Mouse (Mus musculus) heart, postnatal 0 days (tissue): ENCODE data around the gene H3f3b.

Experiments
- CTCF ChIP-seq: IDR thresholded peaks from 2 replicates; pipeline ENCODE4 v1.5.1; 2016; ENCODE audit warnings: antibody characterized with exemption, control low read depth, low read depth
- EP300 ChIP-seq: IDR thresholded peaks from 2 replicates; pipeline ENCODE4 v1.6.1; 2016; ENCODE audit warnings: antibody characterized with exemption, low read depth

DNA sequence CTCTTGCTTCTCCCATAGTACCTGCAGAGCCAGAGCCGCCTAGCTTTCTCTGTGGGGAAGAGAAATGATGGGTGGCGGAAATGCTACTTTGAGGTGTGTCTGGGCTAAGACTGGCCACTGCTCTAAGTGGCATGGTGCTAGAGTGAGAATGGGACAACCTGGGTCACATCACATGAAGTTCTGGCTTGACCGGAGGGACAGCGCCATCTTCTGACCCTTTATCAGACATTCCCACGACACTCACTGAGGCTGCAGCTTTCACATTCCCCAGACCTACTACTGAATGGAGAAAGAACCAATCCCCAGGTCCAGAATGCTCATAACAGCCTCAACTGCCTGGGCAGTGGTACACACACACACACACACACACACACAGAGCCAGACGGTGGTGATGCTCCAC lies 9.7 kb downstream of the H3f3b start:
- TF ChIP-seq CTCF (peak; percentile 50; the same call in 1 of the 2 replicates), EP300 (no peak)
